Mouse (Mus musculus): ENCODE measurements at regions not wholly inside any gene's neighbourhood (a gene's known extent, or its start where the extent isn't known, plus 50 kb on each side); places are given as distances from the start of the nearest gene placed in this dataset.
A peak's percentile ranks its signal among the peaks of the same experiment; 100 is the strongest.
"Not testable (repeated sequence)": the region's sequence is repeated elsewhere in the genome, so short reads cannot be mapped to it uniquely, and the experiment has no call there.

DNA sequence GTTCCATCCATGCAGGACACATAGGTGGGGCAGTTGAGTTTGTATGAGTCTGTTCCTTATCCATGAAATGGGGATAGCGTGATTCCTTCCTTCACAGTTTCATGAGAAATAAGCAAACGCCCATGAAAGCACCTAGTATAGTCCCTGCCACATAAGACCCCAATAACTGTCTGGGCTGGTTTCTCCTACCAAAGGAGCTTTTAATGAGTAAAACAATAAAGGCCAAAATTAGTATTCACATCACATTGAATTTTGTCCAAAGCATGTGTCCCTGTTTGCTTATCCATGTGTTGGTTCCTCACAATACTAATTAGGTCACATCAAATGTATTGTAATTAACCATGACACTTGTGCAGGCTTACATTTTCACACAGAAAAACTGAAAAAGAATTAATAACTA lies 221.3 kb downstream of the Prdm13 start:
- Histone ChIP-seq H3K4me3 (ENCODE audit: low read depth, low read length) (no peak overlapping the region), H3K27ac (replicated peaks; ENCODE audit: low read depth, low read length) (no peak overlapping the region), H3K9ac (ENCODE audit: low read depth, low read length) (no peak overlapping the region), H3K27me3 (replicated peaks; ENCODE audit: control insufficient read depth, insufficient read depth, low read length) (no peaks in the 10 kb centered on the region), H3K4me2 (ENCODE audit: low read depth, low read length) (no peak overlapping the region), H3K9me3 (ENCODE audit: control insufficient read depth, low read length) (no peaks in the 10 kb centered on the region), H3K4me1 (ENCODE audit: control insufficient read depth, insufficient read depth, low read length) (no peaks in the 10 kb centered on the region), H3K36me3 (ENCODE audit: control insufficient read depth, insufficient read depth, low read length) (no peaks in the 10 kb centered on the region)
- ATAC-seq (ENCODE audit: low read depth), result no peak
- DNase-seq (ENCODE audit: low spot score), result no peak
- WGBS, result 81% methylated on average over 2 of the region's 2 CpGs

DNA sequence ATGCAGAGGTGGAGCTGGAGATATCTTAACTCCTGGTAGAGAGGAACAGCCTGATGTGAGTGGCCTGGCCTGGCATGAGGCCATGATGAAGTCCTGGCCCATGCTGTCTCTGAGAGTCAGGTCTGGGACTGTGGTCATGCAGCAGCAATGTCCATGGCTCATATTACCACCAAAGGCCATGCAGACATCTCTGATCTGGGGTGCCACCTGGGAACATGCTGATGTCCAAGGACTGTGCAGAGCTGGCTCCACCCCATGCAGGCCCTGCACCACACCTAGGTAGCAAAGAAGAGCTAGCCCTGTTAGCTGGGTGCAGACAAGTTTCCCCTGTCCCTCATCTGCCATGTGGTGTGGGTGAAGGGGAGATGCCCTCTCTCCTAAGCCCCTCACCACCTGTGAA lies 244.5 kb downstream of the Prdm13 start:
- H3K4me3 ChIP-seq (ENCODE audit: low read depth, low read length), result no peak overlapping the region
- H3K27me3 ChIP-seq (replicated peaks; ENCODE audit: control insufficient read depth, insufficient read depth, low read length), result no peaks in the 10 kb centered on the region
- H3K4me2 ChIP-seq (ENCODE audit: low read depth, low read length), result no peak overlapping the region
- no peak for ATAC-seq (ENCODE audit: low read depth)
- H3K4me1 ChIP-seq (ENCODE audit: control insufficient read depth, insufficient read depth, low read length), result no peaks in the 10 kb centered on the region
- H3K36me3 ChIP-seq (ENCODE audit: control insufficient read depth, insufficient read depth, low read length), result no peaks in the 10 kb centered on the region
- H3K27ac ChIP-seq (replicated peaks; ENCODE audit: low read depth, low read length), result no peak overlapping the region
- H3K9ac ChIP-seq (ENCODE audit: low read depth, low read length), result no peak overlapping the region
- no peaks in the 10 kb centered on the region for H3K9me3 ChIP-seq (ENCODE audit: control insufficient read depth, low read length)
- DNase-seq (ENCODE audit: low spot score), result no peak

DNA sequence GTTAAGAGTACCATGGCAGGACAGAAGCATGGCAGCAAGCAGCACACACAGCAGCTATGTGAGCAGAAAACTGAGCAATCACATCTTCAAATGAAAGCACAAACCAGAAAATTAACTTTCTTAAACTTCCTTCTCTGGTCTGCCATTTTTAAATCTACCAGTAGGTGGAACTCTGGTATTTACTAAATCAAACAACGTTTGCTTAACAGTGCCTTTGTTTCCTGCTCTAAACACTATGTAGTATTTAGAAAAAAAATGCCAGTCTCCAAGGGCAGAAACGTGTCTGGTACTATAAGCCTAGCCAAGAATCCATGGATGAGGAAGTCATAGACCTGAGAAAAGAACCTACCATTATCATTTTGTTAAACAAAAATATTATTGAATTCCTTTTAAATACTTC lies 249.1 kb downstream of the Prdm13 start:
- no peak for DNase-seq (ENCODE audit: low spot score)
- WGBS, result 16% methylated on average over 2 of the region's 2 CpGs

DNA sequence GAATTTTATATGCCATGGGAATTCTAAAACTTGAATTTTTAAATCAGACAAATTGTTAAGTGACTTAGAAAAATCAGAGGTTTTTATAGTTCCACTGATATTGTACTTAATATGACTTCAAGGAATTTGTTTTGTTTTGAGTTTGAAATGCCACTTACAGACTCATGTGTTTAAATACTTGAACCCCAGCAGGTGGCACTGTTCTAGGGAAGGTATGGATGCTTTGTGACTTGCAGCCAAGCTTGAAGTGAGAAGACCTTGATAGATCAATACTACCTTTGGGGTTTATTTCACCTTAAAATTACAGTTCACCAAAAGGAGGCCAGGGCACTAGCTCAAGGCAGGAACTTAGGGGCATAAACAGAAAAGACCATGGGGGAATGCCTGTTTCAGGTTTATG lies 277.9 kb downstream of the Prdm13 start:
- Histone ChIP-seq H3K9ac (ENCODE audit: low read depth, low read length) (no peak overlapping the region), H3K4me3 (ENCODE audit: low read depth, low read length) (no peak overlapping the region), H3K4me1 (ENCODE audit: control insufficient read depth, insufficient read depth, low read length) (no peaks in the 10 kb centered on the region), H3K27ac (replicated peaks; ENCODE audit: low read depth, low read length) (no peak overlapping the region), H3K4me2 (ENCODE audit: low read depth, low read length) (no peak overlapping the region), H3K36me3 (ENCODE audit: control insufficient read depth, insufficient read depth, low read length) (no peaks in the 10 kb centered on the region), H3K9me3 (ENCODE audit: control insufficient read depth, low read length) (no peaks in the 10 kb centered on the region), H3K27me3 (replicated peaks; ENCODE audit: control insufficient read depth, insufficient read depth, low read length) (no peaks in the 10 kb centered on the region)
- peak; percentile 33 for DNase-seq (ENCODE audit: low spot score)
- ATAC-seq (ENCODE audit: low read depth), result no peak

More for the DNA sequence above, 249.1 kb downstream of the Prdm13 start:
- H3K36me3 ChIP-seq (ENCODE audit: control insufficient read depth, insufficient read depth, low read length), result no peaks in the 10 kb centered on the region
- no peak overlapping the region for H3K9ac ChIP-seq (ENCODE audit: low read depth, low read length)
- H3K4me2 ChIP-seq (ENCODE audit: low read depth, low read length), result no peak overlapping the region
- H3K27ac ChIP-seq (replicated peaks; ENCODE audit: low read depth, low read length), result no peak overlapping the region
- no peak overlapping the region for H3K4me3 ChIP-seq (ENCODE audit: low read depth, low read length)
- ATAC-seq (ENCODE audit: low read depth), result no peak
- no peaks in the 10 kb centered on the region for H3K9me3 ChIP-seq (ENCODE audit: control insufficient read depth, low read length)
- H3K27me3 ChIP-seq (replicated peaks; ENCODE audit: control insufficient read depth, insufficient read depth, low read length), result no peaks in the 10 kb centered on the region
- H3K4me1 ChIP-seq (ENCODE audit: control insufficient read depth, insufficient read depth, low read length), result no peaks in the 10 kb centered on the region

DNA sequence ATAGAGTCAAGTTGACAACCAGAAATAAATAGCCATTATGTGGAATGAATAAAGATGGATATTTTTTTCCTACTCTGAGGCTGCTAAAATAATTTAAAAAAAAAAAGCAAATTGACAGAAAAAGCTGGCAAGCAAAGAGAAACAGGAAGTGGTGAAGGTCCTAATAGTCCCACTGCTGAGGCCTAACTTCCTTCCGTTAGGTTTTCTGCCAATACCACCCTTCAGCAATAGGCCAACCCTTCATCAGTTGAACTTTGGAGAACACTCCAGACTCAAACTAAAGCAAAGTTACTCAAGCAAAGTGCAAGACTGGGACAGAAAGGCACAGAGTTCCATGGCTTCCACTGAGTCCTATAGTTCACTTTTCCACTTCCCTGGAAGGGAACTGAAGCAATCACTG lies 316.4 kb downstream of the Prdm13 start:
- Histone ChIP-seq H3K36me3 (ENCODE audit: control insufficient read depth, insufficient read depth, low read length) (no peaks in the 10 kb centered on the region), H3K27ac (replicated peaks; ENCODE audit: low read depth, low read length) (no peak overlapping the region), H3K9ac (ENCODE audit: low read depth, low read length) (no peak overlapping the region), H3K4me2 (ENCODE audit: low read depth, low read length) (no peak overlapping the region), H3K4me3 (ENCODE audit: low read depth, low read length) (no peak overlapping the region), H3K4me1 (ENCODE audit: control insufficient read depth, insufficient read depth, low read length) (no peaks in the 10 kb centered on the region), H3K9me3 (ENCODE audit: control insufficient read depth, low read length) (no peaks in the 10 kb centered on the region), H3K27me3 (replicated peaks; ENCODE audit: control insufficient read depth, insufficient read depth, low read length) (no peaks in the 10 kb centered on the region)
- WGBS, result 85% methylated on average over 1 of the region's 1 CpGs
- ATAC-seq (ENCODE audit: low read depth), result no peak
- no peak for DNase-seq (ENCODE audit: low spot score)

DNA sequence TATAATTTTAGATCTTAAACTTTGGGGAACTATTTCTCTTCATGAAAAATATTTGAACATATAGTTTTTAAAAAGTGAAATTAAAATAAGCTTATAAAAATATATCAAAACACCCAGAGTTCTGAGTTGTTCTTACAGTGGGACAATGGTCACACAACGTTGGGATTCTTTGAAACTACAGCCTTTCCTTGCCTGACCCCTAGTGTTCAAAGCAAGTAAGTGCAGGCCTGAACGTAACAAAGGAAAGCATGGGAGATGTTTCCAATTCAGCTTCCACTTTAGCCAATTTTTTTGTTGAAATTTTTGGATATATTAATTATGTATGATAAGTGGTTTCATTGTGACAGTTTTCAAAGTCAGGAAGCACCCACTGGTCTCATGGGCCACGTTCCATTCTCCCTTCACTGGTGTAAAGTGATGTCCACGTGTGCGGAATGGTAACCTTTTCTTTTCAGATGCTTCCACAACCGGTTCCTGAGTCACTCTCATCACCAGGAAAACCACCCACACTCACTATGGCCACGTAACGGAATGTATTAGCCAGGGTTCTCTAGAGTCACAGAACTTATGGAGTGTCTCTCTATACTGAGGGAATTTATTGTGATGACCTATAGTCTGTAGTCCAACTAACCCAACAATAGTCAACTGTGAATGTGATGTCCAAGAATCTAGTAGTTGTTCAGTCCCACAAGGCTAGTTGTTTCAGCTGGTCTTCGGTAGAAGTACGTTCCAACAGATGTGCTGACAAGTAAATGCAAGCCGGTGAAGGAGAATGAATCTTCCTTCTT lies 317.3 kb downstream of the Prdm13 start:
- H3K4me3 ChIP-seq (ENCODE audit: low read depth, low read length), result no peak overlapping the region
- no peaks in the 10 kb centered on the region for H3K9me3 ChIP-seq (ENCODE audit: control insufficient read depth, low read length)
- 66% methylated on average over 11 of the region's 11 CpGs for WGBS

DNA sequence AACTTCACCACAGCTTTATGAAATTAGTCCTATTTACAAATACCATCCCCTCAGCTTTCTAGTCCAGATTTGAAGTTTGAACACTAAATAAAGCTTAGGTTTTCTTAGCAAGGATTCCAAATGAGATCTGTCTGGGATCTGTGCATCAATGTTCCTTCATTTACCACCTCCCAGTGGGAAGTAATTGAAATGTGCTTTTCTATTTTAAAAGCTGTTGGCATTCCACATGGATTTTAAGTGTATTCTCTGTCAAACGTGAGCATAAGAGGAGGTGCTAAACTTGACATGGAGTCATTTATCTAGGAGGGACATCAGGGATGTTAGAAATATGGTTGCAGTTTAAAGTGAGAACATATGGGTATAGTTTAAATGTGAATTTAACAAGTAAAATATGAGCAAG lies 364.0 kb downstream of the Prdm13 start:
- H3K9ac ChIP-seq (ENCODE audit: low read depth, low read length), result no peak overlapping the region
- no peaks in the 10 kb centered on the region for H3K4me1 ChIP-seq (ENCODE audit: control insufficient read depth, insufficient read depth, low read length)
- no peak for ATAC-seq (ENCODE audit: low read depth)
- no peak overlapping the region for H3K27ac ChIP-seq (replicated peaks; ENCODE audit: low read depth, low read length)
- no peaks in the 10 kb centered on the region for H3K9me3 ChIP-seq (ENCODE audit: control insufficient read depth, low read length)
- H3K27me3 ChIP-seq (replicated peaks; ENCODE audit: control insufficient read depth, insufficient read depth, low read length), result no peaks in the 10 kb centered on the region
- no peak for DNase-seq (ENCODE audit: low spot score)
- no peak overlapping the region for H3K4me3 ChIP-seq (ENCODE audit: low read depth, low read length)
- no peak overlapping the region for H3K4me2 ChIP-seq (ENCODE audit: low read depth, low read length)
- no peaks in the 10 kb centered on the region for H3K36me3 ChIP-seq (ENCODE audit: control insufficient read depth, insufficient read depth, low read length)
- WGBS, result 33% methylated on average over 1 of the region's 1 CpGs

More for the DNA sequence above, 317.3 kb downstream of the Prdm13 start:
- Histone ChIP-seq H3K27ac (replicated peaks; ENCODE audit: low read depth, low read length) (no peak overlapping the region), H3K4me2 (ENCODE audit: low read depth, low read length) (no peak overlapping the region), H3K9ac (ENCODE audit: low read depth, low read length) (no peak overlapping the region), H3K4me1 (ENCODE audit: control insufficient read depth, insufficient read depth, low read length) (no peaks in the 10 kb centered on the region), H3K36me3 (ENCODE audit: control insufficient read depth, insufficient read depth, low read length) (no peaks in the 10 kb centered on the region), H3K27me3 (replicated peaks; ENCODE audit: control insufficient read depth, insufficient read depth, low read length) (no peaks in the 10 kb centered on the region)
- DNase-seq (ENCODE audit: low spot score) (peak; percentile 20), ATAC-seq (ENCODE audit: low read depth) (no peak)

DNA sequence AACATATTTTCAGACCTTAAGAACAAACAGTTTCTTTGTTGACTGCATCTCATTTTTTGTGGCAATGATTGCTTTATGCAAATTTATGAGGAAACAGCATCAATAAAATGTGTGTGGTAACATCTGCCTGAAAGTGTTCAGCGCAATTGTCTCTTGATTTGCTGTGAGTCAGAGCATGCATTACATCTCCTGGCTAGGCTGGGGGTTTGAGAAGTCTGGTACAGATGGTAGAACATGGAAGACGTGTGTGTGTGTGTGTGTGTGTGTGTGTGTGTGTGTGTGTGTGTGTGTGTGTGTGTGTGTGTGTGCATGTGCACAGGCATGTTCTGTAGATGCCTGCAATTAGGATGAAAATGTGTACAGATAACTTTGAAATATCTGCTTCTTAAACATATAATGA lies 376.5 kb downstream of the Prdm13 start:
- H3K4me2 ChIP-seq (ENCODE audit: low read depth, low read length); ATAC-seq (ENCODE audit: low read depth); H3K36me3 ChIP-seq (ENCODE audit: control insufficient read depth, insufficient read depth, low read length); H3K4me3 ChIP-seq (ENCODE audit: low read depth, low read length); DNase-seq (ENCODE audit: low spot score); H3K27me3 ChIP-seq (replicated peaks; ENCODE audit: control insufficient read depth, insufficient read depth, low read length); H3K9me3 ChIP-seq (ENCODE audit: control insufficient read depth, low read length); H3K9ac ChIP-seq (ENCODE audit: low read depth, low read length); H3K27ac ChIP-seq (replicated peaks; ENCODE audit: low read depth, low read length); H3K4me1 ChIP-seq (ENCODE audit: control insufficient read depth, insufficient read depth, low read length): not testable (repeated sequence)
- 87% methylated on average over 2 of the region's 2 CpGs for WGBS

DNA sequence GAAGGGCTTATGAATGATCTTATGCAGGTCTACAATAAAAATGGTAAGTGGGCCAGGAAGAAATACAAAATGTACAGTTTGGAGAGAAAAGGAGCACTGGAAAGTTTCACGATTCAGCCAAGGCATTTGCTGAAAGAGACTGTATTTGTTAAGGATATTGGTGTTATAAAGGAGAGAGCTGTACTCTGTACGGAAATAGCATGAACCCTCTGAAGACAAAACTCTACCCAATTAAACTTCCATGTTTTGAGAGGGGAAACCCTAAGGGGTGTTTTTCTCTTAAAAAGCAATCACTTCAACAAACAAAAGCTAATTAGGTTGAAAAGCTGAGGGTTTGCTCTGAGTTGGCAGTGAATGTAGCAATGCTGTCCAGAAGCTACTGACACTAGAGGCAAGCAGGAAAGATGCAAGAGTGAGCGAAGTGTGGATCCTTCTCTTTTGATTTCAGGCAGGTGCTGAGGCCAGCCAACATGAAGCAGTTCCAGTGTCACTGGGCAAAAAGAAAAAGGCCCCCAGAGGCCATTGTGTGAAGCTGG lies 378.2 kb downstream of the Prdm13 start:
- H3K9ac ChIP-seq (ENCODE audit: low read depth, low read length), result no peak overlapping the region
- no peak overlapping the region for H3K4me3 ChIP-seq (ENCODE audit: low read depth, low read length)
- no peak overlapping the region for H3K4me2 ChIP-seq (ENCODE audit: low read depth, low read length)
- H3K27ac ChIP-seq (replicated peaks; ENCODE audit: low read depth, low read length), result no peak overlapping the region
- no peak for DNase-seq (ENCODE audit: low spot score)
- no peaks in the 10 kb centered on the region for H3K36me3 ChIP-seq (ENCODE audit: control insufficient read depth, insufficient read depth, low read length)
- no peaks in the 10 kb centered on the region for H3K4me1 ChIP-seq (ENCODE audit: control insufficient read depth, insufficient read depth, low read length)
- no peaks in the 10 kb centered on the region for H3K27me3 ChIP-seq (replicated peaks; ENCODE audit: control insufficient read depth, insufficient read depth, low read length)
- ATAC-seq (ENCODE audit: low read depth), result no peak
- no peaks in the 10 kb centered on the region for H3K9me3 ChIP-seq (ENCODE audit: control insufficient read depth, low read length)
- 81% methylated on average over 3 of the region's 3 CpGs for WGBS

Data from embryonic facial prominence, embryonic 14.5 days (tissue).